ENCODE assay signal across 13 mouse cellular contexts in the genomic region with DNA sequence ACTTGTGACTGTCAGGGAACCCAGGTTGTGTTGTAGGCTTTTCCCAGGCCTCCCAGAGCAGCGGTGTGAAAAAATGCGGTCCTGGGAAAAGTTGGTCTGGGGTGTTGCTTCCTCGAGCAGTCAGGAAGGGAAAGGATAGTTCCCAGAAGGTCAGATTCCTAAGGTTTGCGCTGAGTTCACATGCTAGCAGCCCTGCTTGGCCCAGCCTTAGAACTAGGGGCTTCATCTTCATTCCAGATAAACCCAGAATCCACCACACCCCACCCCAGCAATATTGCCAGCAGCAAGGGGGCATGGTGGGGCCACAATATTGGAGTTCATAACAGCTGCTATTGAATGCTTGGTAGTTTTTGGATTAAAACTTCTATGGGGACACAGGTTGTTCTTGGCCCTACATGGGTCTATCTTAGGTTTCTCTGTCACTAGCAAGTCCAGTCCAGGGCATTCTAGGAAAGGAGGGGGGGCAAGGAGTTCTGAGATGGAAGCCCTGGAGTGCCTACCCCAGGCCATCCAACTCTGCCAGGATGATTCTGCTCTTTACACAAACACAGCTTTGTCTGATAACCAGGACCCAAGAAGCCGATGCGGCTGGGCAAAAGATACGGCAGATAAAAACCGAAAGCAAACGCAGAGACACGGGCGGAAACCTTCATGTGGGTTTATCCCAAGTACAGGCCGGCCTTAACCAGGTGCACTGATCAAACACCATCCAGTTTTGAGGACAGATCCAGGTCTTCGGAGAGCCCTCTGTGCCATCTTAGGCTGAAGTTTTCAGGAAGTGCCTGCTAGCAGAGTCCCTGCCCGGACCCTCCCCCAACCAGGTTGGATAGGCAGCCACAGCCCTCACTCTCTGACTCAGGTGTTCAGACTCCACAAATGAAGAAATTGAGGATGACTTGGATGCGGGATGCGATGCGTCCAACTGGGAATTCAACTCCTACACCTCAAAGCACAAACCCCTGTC. TPM values are rescaled to one million over a fixed set of nuclear protein-coding genes. Genes with fewer than 3 reads are reported as not detected.
DNase-seq lines count a peak whose midpoint lies in the region; ATAC-seq and TF ChIP-seq lines count a peak whose summit lies in the region.
"Had no signal": no experiment of that assay in that cellular context is flagged by ENCODE, and none has a peak within 500 bp of the region (broad histone marks: within the 10 kb centered on the region; RNA-seq: fewer than 3 reads in every experiment).

No protein-coding gene starts in this region.

- no peak for TF ChIP-seq CTCF in bone marrow macrophage, adult 2 months (IDR thresholded peaks at IDR 0.05; ENCODE audit: low read depth, low read length)

- H3K9me3 ChIP-seq in intestine, embryonic 14.5 days (ENCODE audit: control insufficient read depth, low read length): peaks cover 5% of the 10 kb centered on the region; the same call in 1 of the 2 replicates
- H3K9me3 ChIP-seq in intestine, embryonic 16.5 days (ENCODE audit: control insufficient read depth, low read length): 0 out of 2 replicates have a peak, but pooled peaks cover 3% of the 10 kb centered on the region
- no peaks in the 10 kb centered on the region for H3K9me3 ChIP-seq in embryonic facial prominence, embryonic 12.5 days
- H3K9me3 ChIP-seq in limb, embryonic 13.5 days: 0 out of 2 replicates have a peak, but pooled peaks cover 4% of the 10 kb centered on the region

- H3K4me1 ChIP-seq in intestine, embryonic 14.5 days (replicated peaks; ENCODE audit: control insufficient read depth, insufficient read depth, low read length): peaks cover 16% of the 10 kb centered on the region
- H3K4me1 ChIP-seq in intestine, embryonic 16.5 days (ENCODE audit: control insufficient read depth, insufficient read depth, low read length): peaks cover 20% of the 10 kb centered on the region
- H3K4me1 ChIP-seq in bone marrow macrophage, adult 2 months (ENCODE audit: control insufficient read depth, insufficient read depth, low read length): no peaks in the 10 kb centered on the region
- H3K4me1 ChIP-seq in embryonic facial prominence, embryonic 12.5 days: peaks cover 19% of the 10 kb centered on the region
- peaks cover 51% of the 10 kb centered on the region for H3K4me1 ChIP-seq in limb, embryonic 13.5 days

- H3K36me3 ChIP-seq in intestine, embryonic 14.5 days (ENCODE audit: control insufficient read depth, insufficient read depth, low read length): no peaks in the 10 kb centered on the region
- no peaks in the 10 kb centered on the region for H3K36me3 ChIP-seq in intestine, embryonic 16.5 days (ENCODE audit: control insufficient read depth, insufficient read depth, low read length)
- H3K36me3 ChIP-seq in embryonic facial prominence, embryonic 12.5 days: 0 out of 2 replicates have a peak, but pooled peaks cover 3% of the 10 kb centered on the region
- H3K36me3 ChIP-seq in limb, embryonic 13.5 days: no peaks in the 10 kb centered on the region; the same call in 1 of the 2 replicates
- H3K36me3 ChIP-seq: G1E had no signal

- peaks cover 97% of the 10 kb centered on the region for H3K27me3 ChIP-seq in intestine, embryonic 14.5 days (replicated peaks; ENCODE audit: control insufficient read depth, insufficient read depth, low read length)
- peaks cover 86% of the 10 kb centered on the region for H3K27me3 ChIP-seq in intestine, embryonic 16.5 days (replicated peaks; ENCODE audit: control insufficient read depth, insufficient read depth, low read length)
- peaks cover 81% of the 10 kb centered on the region for H3K27me3 ChIP-seq in embryonic facial prominence, embryonic 12.5 days
- peaks cover 93% of the 10 kb centered on the region for H3K27me3 ChIP-seq in limb, embryonic 13.5 days

- no peak overlapping the region for H3K4me2 ChIP-seq in intestine, embryonic 14.5 days (ENCODE audit: low read length)
- H3K4me2 ChIP-seq in intestine, embryonic 16.5 days (ENCODE audit: low read depth, low read length): no peak overlapping the region
- H3K4me2 ChIP-seq in embryonic facial prominence, embryonic 12.5 days (replicated peaks): peak overlapping the region; percentile 91
- peak overlapping the region; percentile 90 for H3K4me2 ChIP-seq in limb, embryonic 13.5 days (replicated peaks)

- ATAC-seq in intestine, embryonic 14.5 days (replicated peaks; ENCODE audit: low FRiP score, low TSS enrichment, low read depth): no peak
- no peak for ATAC-seq in intestine, embryonic 16.5 days
- no peak for ATAC-seq in embryonic facial prominence, embryonic 12.5 days (ENCODE audit: insufficient number of reproducible peaks, insufficient read depth, low FRiP score, low TSS enrichment)
- no peak for ATAC-seq in limb, embryonic 13.5 days (ENCODE audit: low FRiP score, low read depth)

- TF ChIP-seq POLR2A in bone marrow macrophage, adult 2 months (IDR thresholded peaks at IDR 0.05; ENCODE audit: borderline replicate concordance, low read depth, low read length): no peak

- no peak overlapping the region for H3K9ac ChIP-seq in intestine, embryonic 14.5 days (ENCODE audit: low read length)
- no peak overlapping the region for H3K9ac ChIP-seq in intestine, embryonic 16.5 days (ENCODE audit: low read depth, low read length)
- peak overlapping the region; percentile 51 for H3K9ac ChIP-seq in embryonic facial prominence, embryonic 12.5 days
- peak overlapping the region; percentile 80 for H3K9ac ChIP-seq in limb, embryonic 13.5 days

- H3K4me3 ChIP-seq in intestine, embryonic 14.5 days (ENCODE audit: low read depth, low read length): no peak overlapping the region
- no peak overlapping the region for H3K4me3 ChIP-seq in intestine, embryonic 16.5 days (ENCODE audit: low read length)
- peak overlapping the region; percentile 38 for H3K4me3 ChIP-seq in bone marrow macrophage, adult 2 months (ENCODE audit: insufficient read depth, low read length)
- H3K4me3 ChIP-seq in embryonic facial prominence, embryonic 12.5 days: peak overlapping the region; percentile 64
- peak overlapping the region; percentile 68 for H3K4me3 ChIP-seq in limb, embryonic 13.5 days

- peak; percentile 55 for DNase-seq in intestine, embryonic 14.5 days (ENCODE audit: low spot score)
- no peak for DNase-seq in B cell, adult 2 months
- DNase-seq in right cerebral cortex, adult 18-20 months: no peak
- no peak for DNase-seq in thymus, postnatal 4 days
- DNase-seq: adrenal gland, postnatal 25 days; cerebellum, postnatal 10 days; gastrocnemius, postnatal 10 days; layer of hippocampus, adult 9-11 months had no signal

- H3K27ac ChIP-seq in intestine, embryonic 14.5 days (ENCODE audit: low read depth): no peak overlapping the region
- no peak overlapping the region for H3K27ac ChIP-seq in intestine, embryonic 16.5 days (ENCODE audit: low read length)
- H3K27ac ChIP-seq in bone marrow macrophage, adult 2 months (ENCODE audit: insufficient read depth, low read depth, low read length): no peak overlapping the region
- peak overlapping the region; percentile 36; the same call in 1 of the 2 replicates for H3K27ac ChIP-seq in embryonic facial prominence, embryonic 12.5 days
- H3K27ac ChIP-seq in limb, embryonic 13.5 days: no peak overlapping the region

- WGBS in intestine, embryonic 14.5 days: 15% methylated on average over 17 of the region's 17 CpGs
- WGBS in intestine, embryonic 16.5 days: 15% methylated on average over 17 of the region's 17 CpGs
- 8% methylated on average over 17 of the region's 17 CpGs for WGBS in embryonic facial prominence, embryonic 12.5 days
- whole genome bisulfite sequencing in limb, embryonic 13.5 days: 23% methylated on average over 17 of the region's 17 CpGs

RNA-seq across cellular contexts. Expression of a gene that starts 4.8 kb away (rescaled TPM):
- polyA plus RNA-seq in intestine, embryonic 14.5 days (2014; fragmentation: Nextera tagmentation; extraction: Ambion mirVana): 0.43 and 0.48 TPM in 2 replicates
- 0.20 and 0.22 TPM in 2 replicates for polyA plus RNA-seq in intestine, embryonic 16.5 days (2015; fragmentation: Nextera tagmentation; extraction: Ambion mirVana)
- polyA plus RNA-seq in bone marrow macrophage, adult 2 months (2012; ENCODE audit: insufficient read depth, insufficient read length, missing spikeins): not detected in 2 replicates
- 26.8 and 29.8 TPM in 2 replicates for polyA plus RNA-seq in embryonic facial prominence, embryonic 12.5 days (2016; fragmentation: Nextera tagmentation; extraction: Ambion mirVana)
- polyA plus RNA-seq in limb, embryonic 13.5 days (2015; fragmentation: Nextera tagmentation; extraction: Ambion mirVana): 7.5 and 8.3 TPM in 2 replicates

RNA-seq across cellular contexts. Expression of a gene that starts 7.0 kb away (rescaled TPM):
- polyA plus RNA-seq in intestine, embryonic 14.5 days (2014; fragmentation: Nextera tagmentation; extraction: Ambion mirVana): 6.5 and 7.7 TPM in 2 replicates
- 5.2 and 5.8 TPM in 2 replicates for polyA plus RNA-seq in intestine, embryonic 16.5 days (2015; fragmentation: Nextera tagmentation; extraction: Ambion mirVana)
- polyA plus RNA-seq in bone marrow macrophage, adult 2 months (2012; ENCODE audit: insufficient read depth, insufficient read length, missing spikeins): not detected in 2 replicates
- 4.6 and 5.2 TPM in 2 replicates for polyA plus RNA-seq in embryonic facial prominence, embryonic 12.5 days (2016; fragmentation: Nextera tagmentation; extraction: Ambion mirVana)
- 0.15 and 0.18 TPM in 2 replicates for polyA plus RNA-seq in limb, embryonic 13.5 days (2015; fragmentation: Nextera tagmentation; extraction: Ambion mirVana)
- polyA plus RNA-seq: G1E had no signal

RNA-seq across cellular contexts. Expression of a gene that starts 12.5 kb away (rescaled TPM):
- 59.2 and 62.9 TPM in 2 replicates for polyA plus RNA-seq in intestine, embryonic 14.5 days (2014; fragmentation: Nextera tagmentation; extraction: Ambion mirVana)
- 48.9 TPM in 2 replicates for polyA plus RNA-seq in intestine, embryonic 16.5 days (2015; fragmentation: Nextera tagmentation; extraction: Ambion mirVana)
- polyA plus RNA-seq in bone marrow macrophage, adult 2 months (2012; ENCODE audit: insufficient read depth, insufficient read length, missing spikeins): 15.6 and 21.0 TPM in 2 replicates
- 66.9 and 75.0 TPM in 2 replicates for polyA plus RNA-seq in embryonic facial prominence, embryonic 12.5 days (2016; fragmentation: Nextera tagmentation; extraction: Ambion mirVana)
- polyA plus RNA-seq in limb, embryonic 13.5 days (2015; fragmentation: Nextera tagmentation; extraction: Ambion mirVana): 65.4 and 76.9 TPM in 2 replicates

RNA-seq across cellular contexts. Expression of a gene that starts 36.6 kb away (rescaled TPM):
- polyA plus RNA-seq in intestine, embryonic 14.5 days (2014; fragmentation: Nextera tagmentation; extraction: Ambion mirVana): 129 and 149 TPM in 2 replicates
- 86.9 and 88.3 TPM in 2 replicates for polyA plus RNA-seq in intestine, embryonic 16.5 days (2015; fragmentation: Nextera tagmentation; extraction: Ambion mirVana)
- not detected in 2 replicates for polyA plus RNA-seq in bone marrow macrophage, adult 2 months (2012; ENCODE audit: insufficient read depth, insufficient read length, missing spikeins)
- 35.0 and 35.9 TPM in 2 replicates for polyA plus RNA-seq in embryonic facial prominence, embryonic 12.5 days (2016; fragmentation: Nextera tagmentation; extraction: Ambion mirVana)
- 0.43 and 0.86 TPM in 2 replicates for polyA plus RNA-seq in limb, embryonic 13.5 days (2015; fragmentation: Nextera tagmentation; extraction: Ambion mirVana)
- polyA plus RNA-seq: G1E had no signal

Comparison
In these comparisons a context has a peak if more than half of its experiments do, and no peak if none do; other contexts are left out.
1. H3K4me2 ChIP-seq: peak in embryonic facial prominence, embryonic 12.5 days (single experiment) and limb, embryonic 13.5 days (single experiment); none in intestine, embryonic 14.5 days (single experiment) and intestine, embryonic 16.5 days (single experiment).
2. H3K4me3 ChIP-seq: peak in bone marrow macrophage, adult 2 months (single experiment), embryonic facial prominence, embryonic 12.5 days (single experiment) and limb, embryonic 13.5 days (single experiment); none in intestine, embryonic 14.5 days (single experiment) and intestine, embryonic 16.5 days (single experiment).
3. H3K9ac ChIP-seq: peak in embryonic facial prominence, embryonic 12.5 days (single experiment) and limb, embryonic 13.5 days (single experiment); none in intestine, embryonic 14.5 days (single experiment) and intestine, embryonic 16.5 days (single experiment).